Mouse (Mus musculus) right cerebral cortex, postnatal 10 days (tissue): ENCODE results near the gene Nrcam.
A peak's percentile ranks its signal among the peaks of the same experiment; 100 is the strongest.

Source experiments
- DNase-seq, 2 experiments: peaks; one replicate each; pipeline ENCODE4 v3.0.0; 2021; ENCODE audit warnings: low spot score in 2 of 2

Gene Nrcam

GRCm38 (mm10) chr12:44519440-44520141 is 190.9 kb downstream of the Nrcam start:
- no peak for DNase-seq

- DNase-seq = no peak
Measured at GRCm38 (mm10) chr12:44521496-44521895, 192.8 kb downstream of the Nrcam start.

- DNase-seq = no peak
Measured at GRCm38 (mm10) chr12:44524621-44525565, 196.2 kb downstream of the Nrcam start.

GRCm38 (mm10) chr12:44528391-44529016 is 199.8 kb downstream of the Nrcam start:
- DNase-seq = no peak

- no peak for DNase-seq
Measured at GRCm38 (mm10) chr12:44532337-44533113, 203.8 kb downstream of the Nrcam start.

DNA sequence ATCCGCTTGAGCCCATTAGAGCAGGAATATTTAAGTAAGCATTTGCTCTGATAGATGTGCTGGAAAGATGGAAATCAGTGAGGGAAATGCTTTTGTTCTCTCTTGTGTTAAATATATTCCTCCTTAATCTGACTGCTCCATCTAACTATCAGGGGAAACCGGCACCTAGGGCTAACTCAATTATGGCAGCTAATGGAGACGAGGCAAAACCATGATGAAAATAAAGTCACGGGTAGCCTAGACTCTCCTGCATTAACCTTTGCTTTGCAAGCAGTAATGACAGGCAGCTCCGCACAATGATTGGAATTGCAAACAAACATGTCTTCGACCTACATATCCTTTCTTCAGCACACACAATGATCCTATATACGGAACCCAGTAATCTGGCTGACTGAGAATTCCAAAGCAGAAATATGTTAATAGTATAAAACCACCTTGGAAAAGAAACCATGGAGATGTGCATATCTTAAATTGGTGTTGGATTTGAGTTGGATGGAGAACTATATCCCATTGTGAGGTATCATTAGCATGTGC is 205.5 kb downstream of the Nrcam start:
- no peak for DNase-seq

GRCm38 (mm10) chr12:44535623-44536022 is 206.9 kb downstream of the Nrcam start:
- no peak for DNase-seq

DNA sequence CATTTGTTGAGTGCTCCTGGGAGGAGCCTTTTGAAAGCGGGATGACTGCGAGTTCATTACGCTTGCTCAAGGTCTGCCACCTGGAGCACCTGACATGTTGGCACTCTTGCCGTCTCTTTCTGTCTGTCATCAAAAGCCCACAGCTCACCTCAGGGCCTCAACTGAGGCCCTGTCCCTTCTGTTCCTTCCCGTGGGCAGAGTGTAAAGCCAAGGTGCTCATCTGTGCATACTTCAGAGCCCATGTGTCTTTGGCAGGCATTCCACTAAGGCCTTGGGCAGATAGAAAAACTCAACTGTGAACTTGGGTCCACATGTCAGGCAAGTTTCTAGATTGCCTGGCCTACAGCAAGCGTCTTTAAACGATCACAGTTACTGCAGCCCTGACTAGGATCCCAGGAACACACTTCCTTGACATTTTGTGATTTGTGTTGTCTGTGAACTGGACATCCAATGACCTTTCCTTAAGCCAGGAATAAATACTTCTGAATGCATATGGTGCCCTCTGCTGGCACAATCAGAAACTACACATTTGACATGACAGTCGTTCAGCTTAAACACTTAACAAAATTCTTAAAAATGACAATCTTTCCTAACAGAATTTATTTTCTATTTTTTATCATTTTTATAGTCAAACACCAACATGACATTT is 219.2 kb downstream of the Nrcam start:
- DNase-seq = peak; percentile 75 to 86

GRCm38 (mm10) chr12:44548465-44548864 is 219.8 kb downstream of the Nrcam start:
- no peak for DNase-seq

DNA sequence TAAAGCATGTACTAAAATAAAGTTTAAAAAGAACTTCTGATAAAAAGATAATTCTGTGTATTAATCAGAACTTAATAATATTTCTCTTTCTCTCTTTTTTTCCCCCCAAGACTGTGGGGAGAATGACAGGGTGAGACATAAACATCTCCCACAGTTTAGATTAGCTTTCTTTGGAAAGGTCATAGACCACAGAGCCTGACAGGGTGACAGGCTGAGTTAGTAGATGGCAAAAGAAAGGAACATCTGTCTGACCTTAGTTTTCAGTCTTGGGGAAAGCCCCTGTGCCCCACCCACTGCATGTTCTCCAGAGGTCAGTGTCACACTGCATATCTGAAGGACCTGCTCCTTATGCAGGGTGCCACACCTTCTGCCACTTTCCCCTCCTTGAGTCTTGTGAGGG is 222.9 kb downstream of the Nrcam start:
- DNase-seq = no peak

DNA sequence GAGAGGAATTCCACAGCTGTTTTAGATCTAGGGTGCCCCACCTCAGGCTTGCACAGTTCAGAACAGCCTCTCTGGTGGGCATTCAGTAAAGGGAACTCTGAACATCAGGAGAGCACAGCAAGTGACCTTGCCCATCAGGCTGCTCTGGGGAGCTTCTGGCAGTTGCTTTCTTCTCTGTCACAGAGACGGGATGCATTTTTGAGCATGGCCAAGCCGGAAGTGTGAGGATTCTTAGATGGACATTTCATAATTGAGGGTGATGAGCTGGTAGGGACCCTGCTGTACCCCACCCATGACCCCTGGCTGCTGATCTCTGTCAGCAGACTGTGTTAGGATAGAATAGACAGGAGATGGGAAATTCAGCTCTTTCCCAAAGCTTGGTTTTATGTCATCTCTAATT is 225.4 kb downstream of the Nrcam start:
- DNase-seq = no peak

- no peak for DNase-seq
Measured at GRCm38 (mm10) chr12:44554808-44555207, 226.1 kb downstream of the Nrcam start.

GRCm38 (mm10) chr12:44560002-44560401 is 231.3 kb downstream of the Nrcam start:
- DNase-seq = no peak

DNA sequence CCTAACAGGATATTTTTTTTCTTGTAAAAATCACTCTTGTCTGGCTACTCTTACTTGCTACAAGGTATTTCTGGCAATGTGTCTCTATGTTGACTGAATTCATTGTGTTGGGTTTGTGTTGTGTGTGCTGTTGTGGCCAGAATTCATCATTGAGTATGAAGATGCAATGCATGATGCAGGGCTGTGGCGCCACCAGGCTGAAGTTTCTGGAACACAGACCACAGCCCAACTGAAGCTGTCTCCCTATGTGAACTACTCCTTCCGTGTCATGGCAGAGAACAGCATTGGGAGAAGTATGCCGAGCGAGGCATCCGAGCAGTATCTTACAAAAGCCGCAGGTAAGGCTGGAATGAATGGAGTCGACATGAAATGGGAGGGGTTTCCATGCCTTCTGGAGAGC is 241.4 kb downstream of the Nrcam start:
- no peak for DNase-seq

GRCm38 (mm10) chr12:44572664-44573063 is 244.0 kb downstream of the Nrcam start:
- no peak for DNase-seq

DNA sequence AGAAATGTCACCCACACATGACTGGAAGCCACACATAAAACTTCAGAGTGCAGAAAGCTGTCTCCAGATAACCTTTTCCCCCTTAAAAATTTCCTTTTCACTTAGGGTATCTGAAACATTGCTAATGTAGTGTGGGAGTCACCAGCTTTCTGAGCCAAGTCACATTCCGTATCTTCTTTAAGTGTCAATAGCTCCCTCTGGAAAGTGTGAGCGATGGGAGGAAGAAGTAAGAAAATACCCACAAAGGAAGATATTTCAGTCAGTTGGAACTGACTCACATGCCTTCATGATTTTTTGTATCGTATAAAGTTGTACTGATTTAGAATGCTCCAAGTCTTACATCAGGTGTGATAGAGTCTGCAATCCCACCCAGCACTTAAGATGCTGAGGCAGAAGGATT is 245.5 kb downstream of the Nrcam start:
- DNase-seq = no peak

GRCm38 (mm10) chr12:44601410-44602149 is 272.9 kb downstream of the Nrcam start:
- peak; percentile 66 to 78 for DNase-seq

- no peak for DNase-seq
Measured at GRCm38 (mm10) chr12:44602269-44602957, 273.7 kb downstream of the Nrcam start.

GRCm38 (mm10) chr12:44602958-44603331 is 274.3 kb downstream of the Nrcam start:
- DNase-seq = no peak

- no peak for DNase-seq
Measured at GRCm38 (mm10) chr12:44617001-44617421, 288.3 kb downstream of the Nrcam start.
